Mouse (Mus musculus) spleen, adult 2 months (tissue): ENCODE results near the gene Cacng4. TPM values are rescaled to one million over a fixed set of nuclear protein-coding genes. Genes with fewer than 3 reads are reported as not detected.

Experiments
- DNase-seq, 2 experiments: peaks; one replicate each; pipeline versions ENCODE4 v3.0.0 to v3.0.0-alpha.2; 2012 to 2021; ENCODE audit warnings: low spot score in 2 of 2, low read depth in 1 of 2
- H3K27ac ChIP-seq: fragments of 200-500 bp; 2 replicates; pipeline ENCODE4 v1.5.1; 2012; ENCODE audit warnings: low read length, inconsistent platforms; ENCODE audit not compliant: insufficient read depth
- H3K27me3 ChIP-seq: fragments of 200-500 bp; 2 replicates; pipeline ENCODE4 v1.6.1; 2012; ENCODE audit warnings: mild to moderate bottlenecking, moderate library complexity, low read length, inconsistent platforms; ENCODE audit not compliant: control insufficient read depth, insufficient read depth
- H3K36me3 ChIP-seq: fragments of 200-500 bp; 2 replicates; pipeline ENCODE4 v1.6.1; 2012; ENCODE audit warnings: mild to moderate bottlenecking, low read length, inconsistent platforms; ENCODE audit not compliant: control insufficient read depth, insufficient read depth
- H3K4me1 ChIP-seq: fragments of 200-500 bp; 2 replicates; pipeline ENCODE4 v1.6.1; 2011; ENCODE audit warnings: inconsistent platforms; ENCODE audit not compliant: control insufficient read depth, insufficient read depth, insufficient read length
- H3K4me3 ChIP-seq: fragments of 200-500 bp; 2 replicates; pipeline ENCODE4 v1.5.1; 2011; ENCODE audit warnings: mild to moderate bottlenecking, inconsistent platforms; ENCODE audit not compliant: insufficient read depth, insufficient read length; ENCODE audit errors: extremely low read depth
- CTCF ChIP-seq: fragments of 200-500 bp; IDR thresholded peaks from 2 replicates; pipeline ENCODE4 v1.5.1; 2011; ENCODE audit warnings: mild to moderate bottlenecking, inconsistent platforms; ENCODE audit not compliant: insufficient read depth, insufficient read length, insufficient replicate concordance; ENCODE audit errors: extremely low read depth
- POLR2A ChIP-seq: fragments of 200-500 bp; IDR thresholded peaks from 2 replicates; pipeline ENCODE4 v1.6.1; 2011; ENCODE audit warnings: low read depth, low read length, inconsistent platforms
- WGBS: fragments of 180-500 bp; shearing (Covaris S2); methylation state at CpG from one replicate; pipeline ENCODE4 v1.1.7; 2018; 5-methylcytosine and 5-hydroxymethylcytosine counted together
- polyA plus RNA-seq: library from polyadenylated mRNA; depleted of rRNA; stranded (reverse); fragments of >200 nt; gene quantifications from 2 replicates; pipeline ENCODE4 v1.2.3, GENCODE M21; 2012

Cacng4 gene
- polyA plus RNA-seq, 1 experiment = 0.12 TPM

GRCm38 (mm10) chr11:107731498-107731897, 62.9 kb downstream of the Cacng4 start:
- H3K36me3 ChIP-seq = no peaks in the 10 kb centered on the region
- 62% methylated on average over 5 of the region's 5 CpGs for WGBS
- no peak overlapping the region for H3K4me3 ChIP-seq
- no peak overlapping the region for H3K27ac ChIP-seq
- H3K4me1 ChIP-seq = no peaks in the 10 kb centered on the region
- DNase-seq = no peak
- TF ChIP-seq POLR2A = no peak
- TF ChIP-seq CTCF = no peak
- no peaks in the 10 kb centered on the region for H3K27me3 ChIP-seq

GRCm38 (mm10) chr11:107730940-107731339, 63.4 kb downstream of the Cacng4 start:
- WGBS = 75% methylated on average over 4 of the region's 4 CpGs
- no peaks in the 10 kb centered on the region for H3K4me1 ChIP-seq
- no peak overlapping the region for H3K4me3 ChIP-seq
- H3K36me3 ChIP-seq = no peaks in the 10 kb centered on the region
- no peak for TF ChIP-seq CTCF
- no peak for TF ChIP-seq POLR2A
- no peaks in the 10 kb centered on the region for H3K27me3 ChIP-seq
- H3K27ac ChIP-seq = no peak overlapping the region
- DNase-seq = no peak

GRCm38 (mm10) chr11:107729141-107729540, 65.2 kb downstream of the Cacng4 start:
- DNase-seq = no peak
- H3K4me1 ChIP-seq = no peaks in the 10 kb centered on the region
- WGBS = 75% methylated on average over 7 of the region's 7 CpGs
- no peaks in the 10 kb centered on the region for H3K27me3 ChIP-seq
- no peak for TF ChIP-seq CTCF
- no peak for TF ChIP-seq POLR2A
- H3K4me3 ChIP-seq = no peak overlapping the region
- no peaks in the 10 kb centered on the region for H3K36me3 ChIP-seq
- no peak overlapping the region for H3K27ac ChIP-seq

GRCm38 (mm10) chr11:107728073-107728863, 66.1 kb downstream of the Cacng4 start:
- TF ChIP-seq POLR2A (no peak), CTCF (no peak)
- H3K27ac ChIP-seq = no peak overlapping the region
- no peak overlapping the region for H3K4me3 ChIP-seq
- H3K4me1 ChIP-seq = no peaks in the 10 kb centered on the region
- no peaks in the 10 kb centered on the region for H3K27me3 ChIP-seq
- H3K36me3 ChIP-seq = no peaks in the 10 kb centered on the region
- no peak for DNase-seq
- 77% methylated on average over 13 of the region's 13 CpGs for WGBS

GRCm38 (mm10) chr11:107724603-107725002, 69.8 kb downstream of the Cacng4 start:
- Histone ChIP-seq H3K4me1 (peaks cover 3% of the 10 kb centered on the region; the same call in 1 of the 2 replicates), H3K4me3 (no peak overlapping the region), H3K27ac (no peak overlapping the region), H3K36me3 (no peaks in the 10 kb centered on the region), H3K27me3 (no peaks in the 10 kb centered on the region)
- no peak for TF ChIP-seq CTCF
- TF ChIP-seq POLR2A = no peak
- DNase-seq = no peak
- 67% methylated on average over 8 of the region's 8 CpGs for WGBS

GRCm38 (mm10) chr11:107721057-107721456, 73.3 kb downstream of the Cacng4 start:
- Histone ChIP-seq H3K4me3 (no peak overlapping the region), H3K27ac (no peak overlapping the region), H3K36me3 (no peaks in the 10 kb centered on the region), H3K4me1 (peaks cover 3% of the 10 kb centered on the region; the same call in 1 of the 2 replicates), H3K27me3 (no peaks in the 10 kb centered on the region)
- WGBS = 83% methylated on average over 7 of the region's 7 CpGs
- no peak for DNase-seq
- TF ChIP-seq POLR2A (no peak), CTCF (no peak)
